ENCODE assay signal across 8 mouse cellular contexts in genomic region chr1:166102920-166103608, GRCm38 (mm10). TPM values are rescaled to one million over a fixed set of nuclear protein-coding genes. Genes with fewer than 3 reads are reported as not detected.
DNase-seq lines count a peak whose midpoint lies in the region; ATAC-seq lines count a peak whose summit lies in the region.

No protein-coding gene starts in this region.

- DNase-seq in forebrain, embryonic 14.5 days (ENCODE audit: low spot score) = peak; percentile 15
- DNase-seq in 3T3-L1 (ENCODE audit: low read depth, low spot score) = peak; percentile 30
- peak; percentile 30 for DNase-seq in adrenal gland, adult 2 months
- DNase-seq in induced T-regulatory cell, adult 2 months (ENCODE audit: low read depth) = peak; percentile 68
- DNase-seq in neural tube, embryonic 11.5 days (ENCODE audit: low spot score) = peak; percentile 57
- no peak for DNase-seq in left cerebral cortex, adult 18-20 months (ENCODE audit: low spot score in 2 of 2)
- no peak for DNase-seq in left cerebral cortex, postnatal 36 days (ENCODE audit: low spot score in 2 of 2)

- no peak overlapping the region for H3K4me2 ChIP-seq in forebrain, embryonic 14.5 days (ENCODE audit: low read length)
- H3K4me2 ChIP-seq in forebrain, embryonic 13.5 days = no peak overlapping the region
- no peak overlapping the region for H3K4me2 ChIP-seq in neural tube, embryonic 11.5 days (ENCODE audit: low read depth)

- H3K36me3 ChIP-seq in forebrain, embryonic 14.5 days (ENCODE audit: control insufficient read depth, insufficient read depth, low read length) = no peaks in the 10 kb centered on the region
- H3K36me3 ChIP-seq in forebrain, embryonic 13.5 days (ENCODE audit: poor library complexity, severe bottlenecking) = no peaks in the 10 kb centered on the region
- H3K36me3 ChIP-seq in neural tube, embryonic 11.5 days (ENCODE audit: control insufficient read depth, insufficient read depth, low read length) = no peaks in the 10 kb centered on the region

- H3K27me3 ChIP-seq in forebrain, embryonic 14.5 days (replicated peaks; ENCODE audit: control insufficient read depth, insufficient read depth, low read length) = no peaks in the 10 kb centered on the region
- H3K27me3 ChIP-seq in forebrain, embryonic 13.5 days = no peaks in the 10 kb centered on the region
- no peaks in the 10 kb centered on the region for H3K27me3 ChIP-seq in neural tube, embryonic 11.5 days (ENCODE audit: control insufficient read depth, insufficient read depth, low read length)

- no peaks in the 10 kb centered on the region for H3K4me1 ChIP-seq in forebrain, embryonic 14.5 days (ENCODE audit: control insufficient read depth, insufficient read depth, low read length)
- H3K4me1 ChIP-seq in forebrain, embryonic 13.5 days = no peaks in the 10 kb centered on the region
- H3K4me1 ChIP-seq in neural tube, embryonic 11.5 days (ENCODE audit: control insufficient read depth, insufficient read depth, low read length) = no peaks in the 10 kb centered on the region

- no peak overlapping the region for H3K9ac ChIP-seq in forebrain, embryonic 14.5 days (ENCODE audit: low read length)
- no peak overlapping the region for H3K9ac ChIP-seq in forebrain, embryonic 13.5 days
- H3K9ac ChIP-seq in neural tube, embryonic 11.5 days (ENCODE audit: low read length) = no peak overlapping the region

- no peak overlapping the region for H3K4me3 ChIP-seq in forebrain, embryonic 14.5 days (ENCODE audit: low read depth, low read length)
- H3K4me3 ChIP-seq in forebrain, embryonic 13.5 days = no peak overlapping the region
- no peak overlapping the region for H3K4me3 ChIP-seq in neural tube, embryonic 11.5 days (ENCODE audit: low read depth, low read length)

- no peaks in the 10 kb centered on the region for H3K9me3 ChIP-seq in forebrain, embryonic 14.5 days (replicated peaks; ENCODE audit: control insufficient read depth, low read length)
- no peaks in the 10 kb centered on the region for H3K9me3 ChIP-seq in forebrain, embryonic 13.5 days (replicated peaks)
- no peaks in the 10 kb centered on the region for H3K9me3 ChIP-seq in neural tube, embryonic 11.5 days (ENCODE audit: control insufficient read depth, low read length)

- H3K27ac ChIP-seq in forebrain, embryonic 14.5 days (ENCODE audit: low read depth, low read length) = no peak overlapping the region
- H3K27ac ChIP-seq in forebrain, embryonic 13.5 days = no peak overlapping the region
- H3K27ac ChIP-seq in neural tube, embryonic 11.5 days (ENCODE audit: low read depth, low read length) = no peak overlapping the region

- 76% methylated on average over 11 of the region's 11 CpGs for WGBS in forebrain, embryonic 14.5 days
- 75% methylated on average over 11 of the region's 11 CpGs for WGBS in forebrain, embryonic 13.5 days
- 65% methylated on average over 11 of the region's 11 CpGs for WGBS in neural tube, embryonic 11.5 days

- no peak for ATAC-seq in forebrain, embryonic 14.5 days
- ATAC-seq in forebrain, embryonic 13.5 days = no peak
- peak; percentile 55; the same call in 1 of the 2 replicates for ATAC-seq in neural tube, embryonic 11.5 days (ENCODE audit: insufficient read depth, low FRiP score, low TSS enrichment)

- intact Hi-C loops in left cerebral cortex, postnatal 36 days (cut with DNase I) = no loop called here

RNA-seq across cellular contexts. Expression of gene Dusp27, which starts 24.7 kb away (rescaled TPM):
- polyA plus RNA-seq in forebrain, embryonic 14.5 days (2014; fragmentation: Nextera tagmentation; extraction: Ambion mirVana) = 0.70 and 0.93 TPM in 2 replicates
- 0.68 and 0.80 TPM in 2 replicates for polyA plus RNA-seq in forebrain, embryonic 13.5 days (2015; fragmentation: Nextera tagmentation; extraction: Ambion mirVana)
- total RNA-seq in adrenal gland, adult 2 months (2021) = under 1 TPM; 0.07 to 0.12 TPM
- polyA plus RNA-seq in adrenal gland, adult 2 months (2012; rRNA removed) = 0.03 and 0.10 TPM in 2 replicates
- polyA plus RNA-seq in neural tube, embryonic 11.5 days (2014; fragmentation: Nextera tagmentation; extraction: Ambion mirVana) = 3.6 and 4.7 TPM in 2 replicates
- total RNA-seq in left cerebral cortex, adult 18-20 months (2021) = under 1 TPM; 0.28 to 0.30 TPM
- under 1 TPM; 0.16 to 0.17 TPM for total RNA-seq in left cerebral cortex, postnatal 36 days (2021)

RNA-seq across cellular contexts. Expression of gene Gpa33, which starts 27.0 kb away (rescaled TPM):
- not detected in 2 replicates for polyA plus RNA-seq in forebrain, embryonic 14.5 days (2014; fragmentation: Nextera tagmentation; extraction: Ambion mirVana)
- not detected in 2 replicates for polyA plus RNA-seq in forebrain, embryonic 13.5 days (2015; fragmentation: Nextera tagmentation; extraction: Ambion mirVana)
- total RNA-seq in adrenal gland, adult 2 months (2021) = under 1 TPM; 0.20 to 0.38 TPM
- polyA plus RNA-seq in adrenal gland, adult 2 months (2012; rRNA removed) = 0.66 and 0.78 TPM in 2 replicates
- 0.14 and 0.21 TPM in 2 replicates for polyA plus RNA-seq in neural tube, embryonic 11.5 days (2014; fragmentation: Nextera tagmentation; extraction: Ambion mirVana)
- total RNA-seq in left cerebral cortex, adult 18-20 months (2021) = not detected
- not detected for total RNA-seq in left cerebral cortex, postnatal 36 days (2021)

Comparison
In these comparisons a context has a peak if more than half of its experiments do, and no peak if none do; other contexts are left out.
1. DNase-seq: peak in forebrain, embryonic 14.5 days (single experiment), 3T3-L1 (single experiment), adrenal gland, adult 2 months (single experiment), induced T-regulatory cell, adult 2 months (single experiment) and neural tube, embryonic 11.5 days (single experiment); none in left cerebral cortex, adult 18-20 months (0 of 2) and left cerebral cortex, postnatal 36 days (0 of 2).